Mouse (Mus musculus): Measurements from ENCODE around the gene Nr0b2. TPM values are rescaled to one million over a fixed set of nuclear protein-coding genes. Genes with fewer than 3 reads are reported as not detected.
"Not testable (repeated sequence)": the region's sequence is repeated elsewhere in the genome, so short reads cannot be mapped to it uniquely, and the experiment has no call there.

Nr0b2 gene
- polyA plus RNA-seq (2015; fragmentation: Nextera tagmentation; extraction: Ambion mirVana) = not detected in 2 replicates

DNA sequence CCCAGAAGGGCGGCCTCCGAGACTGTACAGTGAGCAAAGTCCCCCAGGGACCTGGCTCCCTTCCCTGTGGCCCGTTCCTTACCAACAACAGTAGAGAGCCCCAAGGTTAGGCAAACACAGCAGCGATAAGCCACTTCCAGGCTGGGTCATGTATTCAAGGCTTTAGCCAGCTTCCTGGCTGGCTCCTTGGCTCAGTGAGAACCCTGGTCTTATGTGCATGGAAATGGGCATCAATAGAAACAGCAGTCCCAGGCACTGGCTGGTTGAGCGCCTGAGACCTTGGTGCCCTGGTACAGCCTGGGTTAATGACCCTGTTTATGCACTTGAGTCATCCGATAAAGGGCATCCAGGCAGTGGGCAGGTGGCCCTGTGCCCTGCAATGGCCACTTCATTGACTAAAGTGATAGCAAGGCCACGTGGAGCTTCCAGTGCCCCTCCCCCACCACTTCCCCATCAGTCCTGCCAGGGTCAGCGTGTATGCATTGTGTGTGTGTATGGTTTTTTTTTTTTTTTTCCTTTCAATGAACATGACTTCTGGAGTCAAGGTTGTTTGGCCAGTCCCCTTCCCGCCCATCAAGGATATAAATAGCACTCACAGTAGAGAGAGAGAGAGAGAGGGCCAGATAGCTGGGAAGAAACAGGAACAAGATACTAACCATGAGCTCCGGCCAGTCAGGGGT, at the start of gene Nr0b2:
Nr0b2 (plus strand) TSS at position 609 of the 680 bp plus-strand sequence.
- WGBS = 79% methylated on average over 10 of the region's 10 CpGs
- H3K27ac ChIP-seq = no peak within 1 kb of the TSS

DNA sequence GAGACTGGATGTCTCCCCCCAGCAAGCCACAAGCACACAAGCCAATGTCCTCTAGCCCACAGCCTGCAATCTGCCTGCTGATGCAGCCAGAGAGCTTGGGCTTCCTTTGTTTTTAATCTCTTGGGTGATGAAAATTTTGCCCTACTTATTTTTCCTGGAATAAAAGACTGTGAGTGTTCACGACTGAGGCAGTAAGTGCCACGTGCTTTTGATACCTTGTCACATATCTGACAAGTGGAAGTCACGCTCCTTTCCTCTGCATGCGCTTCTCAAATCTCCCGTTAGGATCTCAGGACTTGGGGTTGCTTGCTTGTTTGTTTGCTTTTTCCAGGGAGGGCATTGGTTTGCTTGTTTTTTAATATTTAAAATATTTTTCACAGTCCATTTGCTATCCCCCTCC, 48.9 kb upstream of the Nr0b2 start:
- Histone ChIP-seq H3K4me1 (replicated peaks) (no peaks in the 10 kb centered on the region), H3K36me3 (no peaks in the 10 kb centered on the region), H3K27ac (no peak overlapping the region), H3K9ac (replicated peaks) (no peak overlapping the region), H3K27me3 (peaks cover 56% of the 10 kb centered on the region), H3K4me3 (replicated peaks) (no peak overlapping the region), H3K4me2 (replicated peaks) (no peak overlapping the region), H3K9me3 (no peaks in the 10 kb centered on the region)
- WGBS = 59% methylated on average over 5 of the region's 5 CpGs
- no peak for ATAC-seq

More for the DNA sequence above, at the start of gene Nr0b2:
- Histone ChIP-seq H3K4me1 (replicated peaks) (no peaks in the 10 kb centered on the region), H3K4me3 (replicated peaks) (no peak within 1 kb of the TSS), H3K36me3 (no peaks in the 10 kb centered on the region), H3K9ac (replicated peaks) (no peak within 1 kb of the TSS), H3K27me3 (peaks cover 10% of the 10 kb centered on the region; the same call in 1 of the 2 replicates), H3K4me2 (replicated peaks) (no peak within 1 kb of the TSS), H3K9me3 (no peaks in the 10 kb centered on the region)
- no peak for ATAC-seq

GRCm38 (mm10) chr4:133504755-133505485, 48.3 kb upstream of the Nr0b2 start:
- peaks cover 50% of the 10 kb centered on the region for H3K27me3 ChIP-seq
- ATAC-seq = no peak
- WGBS = 68% methylated on average over 9 of the region's 9 CpGs
- no peak overlapping the region for H3K4me3 ChIP-seq (replicated peaks)
- no peaks in the 10 kb centered on the region for H3K36me3 ChIP-seq
- no peak overlapping the region for H3K27ac ChIP-seq
- H3K4me2 ChIP-seq (replicated peaks) = no peak overlapping the region
- no peaks in the 10 kb centered on the region for H3K9me3 ChIP-seq
- H3K4me1 ChIP-seq (replicated peaks) = no peaks in the 10 kb centered on the region
- no peak overlapping the region for H3K9ac ChIP-seq (replicated peaks)

DNA sequence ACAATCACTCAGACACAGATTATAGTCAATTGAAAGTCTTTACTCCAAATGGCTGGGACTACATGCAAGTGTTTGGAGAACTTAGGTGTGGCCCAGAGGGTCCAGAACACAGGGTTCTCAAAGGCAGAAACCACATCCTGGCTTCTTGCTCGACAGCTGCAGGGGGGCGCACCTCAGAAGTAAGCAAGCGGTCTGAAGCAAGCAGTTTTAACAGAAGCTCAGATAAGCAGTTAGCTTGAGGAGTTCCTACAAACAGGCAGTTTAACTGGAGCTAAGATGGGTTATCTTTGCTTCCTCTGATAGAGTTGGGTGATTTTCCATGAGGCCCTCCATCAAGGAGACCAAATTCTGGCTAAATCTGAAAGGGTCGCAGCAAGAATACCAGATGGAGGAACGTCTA, 46.6 kb upstream of the Nr0b2 start:
- peaks cover 34% of the 10 kb centered on the region for H3K27me3 ChIP-seq
- H3K27ac ChIP-seq = no peak overlapping the region
- no peaks in the 10 kb centered on the region for H3K9me3 ChIP-seq
- no peak overlapping the region for H3K9ac ChIP-seq (replicated peaks)
- H3K4me3 ChIP-seq (replicated peaks) = no peak overlapping the region
- no peaks in the 10 kb centered on the region for H3K36me3 ChIP-seq
- no peaks in the 10 kb centered on the region for H3K4me1 ChIP-seq (replicated peaks)
- no peak overlapping the region for H3K4me2 ChIP-seq (replicated peaks)
- no peak for ATAC-seq
- WGBS = 80% methylated on average over 5 of the region's 5 CpGs

DNA sequence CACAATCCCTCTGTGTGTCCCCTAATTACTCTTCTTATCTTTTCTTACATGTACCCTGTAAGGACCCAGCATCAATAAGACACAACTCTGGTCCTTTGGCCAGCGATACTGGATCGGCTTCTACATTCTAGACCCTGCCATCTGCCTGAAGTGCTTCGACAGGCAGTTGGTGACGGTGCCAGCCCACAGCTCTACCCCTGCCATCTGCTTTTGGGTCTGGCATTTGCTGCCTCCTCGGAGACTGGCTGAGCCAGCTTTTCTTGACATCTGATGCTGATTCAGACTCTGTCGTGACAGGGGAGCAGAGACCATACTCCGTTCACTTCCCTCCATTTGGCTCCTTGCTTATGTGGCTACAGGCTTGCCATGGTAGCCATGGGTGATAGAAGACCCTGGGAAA, 44.2 kb upstream of the Nr0b2 start:
- H3K9ac ChIP-seq (replicated peaks) = no peak overlapping the region
- H3K27ac ChIP-seq = no peak overlapping the region
- H3K36me3 ChIP-seq = no peaks in the 10 kb centered on the region
- peaks cover 14% of the 10 kb centered on the region for H3K27me3 ChIP-seq
- no peak overlapping the region for H3K4me2 ChIP-seq (replicated peaks)
- H3K4me1 ChIP-seq (replicated peaks) = no peaks in the 10 kb centered on the region
- H3K4me3 ChIP-seq (replicated peaks) = no peak overlapping the region
- H3K9me3 ChIP-seq = no peaks in the 10 kb centered on the region
- WGBS = 82% methylated on average over 7 of the region's 7 CpGs
- ATAC-seq = no peak

GRCm38 (mm10) chr4:133511050-133511449, 42.1 kb upstream of the Nr0b2 start:
- Histone ChIP-seq H3K36me3 (no peaks in the 10 kb centered on the region), H3K9me3 (no peaks in the 10 kb centered on the region), H3K27me3 (peaks cover 13% of the 10 kb centered on the region), H3K4me2 (replicated peaks) (no peak overlapping the region), H3K27ac (no peak overlapping the region), H3K4me1 (replicated peaks) (no peaks in the 10 kb centered on the region), H3K4me3 (replicated peaks) (no peak overlapping the region), H3K9ac (replicated peaks) (no peak overlapping the region)
- ATAC-seq = no peak
- 81% methylated on average over 5 of the region's 5 CpGs for WGBS

GRCm38 (mm10) chr4:133512511-133512910, 40.7 kb upstream of the Nr0b2 start:
- not testable (repeated sequence) for H3K4me3 ChIP-seq (replicated peaks); H3K27ac ChIP-seq; ATAC-seq; H3K36me3 ChIP-seq; H3K4me1 ChIP-seq (replicated peaks); H3K9ac ChIP-seq (replicated peaks); H3K4me2 ChIP-seq (replicated peaks); H3K9me3 ChIP-seq
- H3K27me3 ChIP-seq = peaks cover 16% of the 10 kb centered on the region
- WGBS = 53% methylated on average over 5 of the region's 5 CpGs

DNA sequence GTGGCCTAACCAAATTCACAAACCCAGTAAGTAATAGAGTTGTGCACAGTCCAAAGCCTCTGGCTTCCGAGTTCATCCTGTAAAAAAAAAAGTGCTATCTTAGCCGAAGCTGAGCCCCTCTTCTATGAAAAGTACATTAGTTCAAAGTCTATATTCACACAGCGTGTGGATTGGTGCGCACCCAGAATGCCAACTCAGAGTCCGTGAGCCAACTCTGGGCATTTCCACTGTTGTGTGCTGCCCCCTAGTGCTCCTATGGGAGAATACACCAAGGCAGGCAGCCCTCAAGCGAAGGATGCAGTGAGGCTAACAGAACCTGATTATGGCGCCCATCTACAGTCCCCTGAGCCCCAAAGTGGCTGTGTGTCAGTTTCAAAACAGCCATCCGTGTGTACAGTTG, 40.2 kb upstream of the Nr0b2 start:
- Histone ChIP-seq H3K36me3 (no peaks in the 10 kb centered on the region), H3K27me3 (peaks cover 21% of the 10 kb centered on the region), H3K4me2 (replicated peaks) (no peak overlapping the region), H3K9ac (replicated peaks) (no peak overlapping the region), H3K9me3 (no peaks in the 10 kb centered on the region), H3K27ac (no peak overlapping the region), H3K4me1 (replicated peaks) (no peaks in the 10 kb centered on the region), H3K4me3 (replicated peaks) (no peak overlapping the region)
- 15% methylated on average over 8 of the region's 8 CpGs for WGBS
- ATAC-seq = no peak

DNA sequence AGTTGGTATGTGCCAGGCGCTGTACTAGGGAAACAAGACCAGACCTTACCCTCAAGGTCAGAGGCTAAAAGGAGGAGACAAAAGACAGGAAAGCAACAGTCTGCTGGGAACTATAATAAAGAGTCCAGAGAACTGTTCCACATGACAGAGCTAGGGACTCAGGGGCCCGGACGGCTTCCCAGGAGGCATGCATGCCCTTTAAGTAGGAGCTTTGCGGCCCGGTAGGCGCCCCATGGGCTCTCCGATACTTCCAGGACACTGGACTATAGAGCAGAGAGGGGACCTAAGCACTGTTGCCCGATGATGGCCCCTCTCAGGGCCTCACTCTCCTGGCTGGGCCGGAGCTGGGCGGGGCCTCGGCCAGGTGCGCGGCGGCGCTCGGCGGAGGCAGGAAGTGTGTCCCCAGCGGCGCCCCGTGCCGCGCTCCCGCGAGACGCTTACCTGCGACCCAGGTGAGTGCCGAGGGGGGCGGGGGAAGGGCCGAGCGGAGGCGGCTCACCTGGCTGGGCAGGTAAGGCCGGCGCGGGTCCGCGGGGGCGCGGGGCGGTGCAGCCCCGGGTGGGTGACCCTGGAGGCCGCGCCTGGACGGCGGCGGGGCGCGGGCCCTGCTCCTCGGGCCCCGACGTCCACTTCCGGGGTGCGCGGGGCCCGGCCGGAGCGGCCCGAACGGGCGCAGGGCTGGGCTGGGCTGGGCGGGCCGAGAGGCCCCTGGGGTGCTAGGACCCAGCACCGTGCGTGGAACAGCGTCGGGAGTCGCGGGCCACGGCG, 34.4 kb upstream of the Nr0b2 start, which contains the start of gene Kdf1:
Kdf1 (plus strand) TSS at position 363 of the 768 bp plus-strand sequence.
- Histone ChIP-seq H3K9me3 (no peaks in the 10 kb centered on the region), H3K27me3 (peaks cover 61% of the 10 kb centered on the region), H3K36me3 (no peaks in the 10 kb centered on the region), H3K4me1 (replicated peaks) (peaks cover 7% of the 10 kb centered on the region; the same call in 1 of the 2 replicates), H3K27ac (no peak within 1 kb of the TSS), H3K4me2 (replicated peaks) (peak within 1 kb of the TSS; percentile 39), H3K4me3 (replicated peaks) (peak within 1 kb of the TSS; percentile 30), H3K9ac (replicated peaks) (no peak within 1 kb of the TSS; the same call in 1 of the 2 replicates)
- 4% methylated on average over 57 of the region's 69 CpGs for WGBS
- no peak for ATAC-seq

DNA sequence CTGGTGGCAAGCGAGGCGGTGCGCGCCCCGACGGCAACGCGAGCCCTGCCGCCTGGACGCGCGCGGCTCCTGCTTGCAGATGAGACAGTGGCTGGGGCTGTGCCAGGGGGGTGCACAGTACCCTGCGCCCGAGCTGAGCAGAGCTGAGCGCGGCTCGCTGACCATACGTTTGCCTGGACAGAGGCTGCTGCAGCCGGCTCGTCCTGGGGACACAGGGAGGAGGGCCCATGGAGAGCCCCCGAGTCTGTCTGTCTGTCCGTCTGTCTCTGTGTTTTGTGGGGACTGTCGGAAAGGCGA, 33.9 kb upstream of the Nr0b2 start:
- H3K36me3 ChIP-seq = no peaks in the 10 kb centered on the region
- no peak overlapping the region; the same call in 1 of the 2 replicates for H3K9ac ChIP-seq (replicated peaks)
- H3K27me3 ChIP-seq = peaks cover 61% of the 10 kb centered on the region
- no peak for ATAC-seq
- no peaks in the 10 kb centered on the region for H3K9me3 ChIP-seq
- peak overlapping the region; percentile 39 for H3K4me2 ChIP-seq (replicated peaks)
- H3K4me1 ChIP-seq (replicated peaks) = peaks cover 7% of the 10 kb centered on the region; the same call in 1 of the 2 replicates
- H3K27ac ChIP-seq = no peak overlapping the region
- WGBS = 6% methylated on average over 25 of the region's 25 CpGs
- peak overlapping the region; percentile 30 for H3K4me3 ChIP-seq (replicated peaks)

DNA sequence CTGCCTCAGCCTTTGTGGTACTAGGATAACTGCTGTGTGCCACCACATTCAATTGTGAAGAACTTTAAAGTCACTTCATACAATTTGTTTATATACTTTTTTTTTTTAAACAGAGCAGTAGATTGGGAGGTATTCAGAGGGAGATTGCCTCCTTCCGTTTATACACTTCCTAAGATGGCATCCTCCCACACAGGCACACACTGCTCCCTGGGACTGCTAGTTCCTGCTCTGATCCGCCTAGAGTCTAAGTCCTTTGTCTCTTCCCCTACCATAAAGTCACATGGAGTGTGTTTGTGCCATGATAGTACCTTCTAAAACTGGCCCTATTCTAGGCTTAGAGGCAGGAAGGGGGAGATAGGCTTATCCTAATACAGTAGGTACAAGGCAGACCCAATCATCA, 31.7 kb upstream of the Nr0b2 start:
- no peaks in the 10 kb centered on the region for H3K36me3 ChIP-seq
- peaks cover 7% of the 10 kb centered on the region; the same call in 1 of the 2 replicates for H3K4me1 ChIP-seq (replicated peaks)
- H3K9ac ChIP-seq (replicated peaks) = no peak overlapping the region
- ATAC-seq = no peak
- no peaks in the 10 kb centered on the region for H3K9me3 ChIP-seq
- H3K4me3 ChIP-seq (replicated peaks) = no peak overlapping the region
- 71% methylated on average over 2 of the region's 2 CpGs for WGBS
- peaks cover 55% of the 10 kb centered on the region for H3K27me3 ChIP-seq
- no peak overlapping the region for H3K4me2 ChIP-seq (replicated peaks)
- no peak overlapping the region for H3K27ac ChIP-seq

- no peak overlapping the region for H3K4me3 ChIP-seq (replicated peaks)
- H3K27me3 ChIP-seq = no peaks in the 10 kb centered on the region
- no peaks in the 10 kb centered on the region for H3K4me1 ChIP-seq (replicated peaks)
- ATAC-seq = no peak
- 75% methylated on average over 16 of the region's 16 CpGs for WGBS
- peaks cover 52% of the 10 kb centered on the region for H3K36me3 ChIP-seq
- no peaks in the 10 kb centered on the region for H3K9me3 ChIP-seq
- H3K9ac ChIP-seq (replicated peaks) = no peak overlapping the region; the same call in 1 of the 2 replicates
- no peak overlapping the region for H3K27ac ChIP-seq
- no peak overlapping the region for H3K4me2 ChIP-seq (replicated peaks)
Observed at GRCm38 (mm10) chr4:133527788-133528187, 25.4 kb upstream of the Nr0b2 start.
